Mouse (Mus musculus): Measurements from ENCODE around the gene Ppm1a.

DNA sequence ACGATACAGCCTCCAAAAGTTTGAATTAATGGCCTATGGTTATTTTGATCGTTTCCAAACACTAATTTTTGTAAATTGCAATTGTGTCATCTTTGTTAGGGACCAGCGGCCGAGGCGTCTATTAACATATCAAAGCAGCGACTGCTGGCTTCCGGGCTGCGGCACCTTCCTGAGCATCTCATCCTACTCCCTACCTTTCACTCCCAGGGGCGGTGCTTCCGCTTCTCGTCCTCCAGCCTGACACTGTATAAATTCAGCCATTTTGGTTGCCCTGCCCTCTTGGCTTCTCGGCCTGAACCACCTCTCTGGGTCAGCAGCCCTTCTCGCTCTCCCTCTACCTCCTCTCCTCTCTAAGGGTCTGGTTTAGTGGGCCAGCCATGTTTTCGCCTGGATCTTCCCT lies 11.8 kb upstream of the Ppm1a start:
- no peak for TF ChIP-seq POLR2A (IDR thresholded peaks at IDR 0.05; ENCODE audit: extremely low read depth, insufficient read depth, low read length)
- TF ChIP-seq CTCF (IDR thresholded peaks at IDR 0.05; ENCODE audit: low read depth, low read length): no peak
